ENCODE assay signal across 9 mouse cellular contexts in the genomic region with DNA sequence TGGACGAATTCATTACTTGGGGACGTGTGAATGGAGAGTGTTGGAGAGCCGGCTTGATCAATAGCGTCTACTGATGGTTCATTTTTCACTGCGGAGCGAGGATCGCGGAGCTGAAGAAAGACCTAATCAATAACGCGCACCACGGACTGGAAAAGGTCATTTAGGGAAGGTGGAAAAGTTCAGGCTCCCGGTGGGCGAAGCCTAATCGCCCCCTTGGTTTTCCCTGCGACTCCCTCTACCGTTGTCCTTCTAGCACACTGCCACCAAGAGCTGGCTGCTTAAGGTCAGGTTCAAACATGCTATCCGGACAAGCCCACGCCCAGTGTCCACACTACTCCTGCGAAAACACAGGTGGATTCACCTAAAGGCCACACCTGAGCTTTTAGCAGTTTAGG. TPM values are rescaled to one million over a fixed set of nuclear protein-coding genes. Genes with fewer than 3 reads are reported as not detected.
A peak's percentile ranks its signal among the peaks of the same experiment; 100 is the strongest.
DNase-seq lines count a peak whose midpoint lies in the region; ATAC-seq and TF ChIP-seq lines count a peak whose summit lies in the region.
"Had no signal": no experiment of that assay in that cellular context is flagged by ENCODE, and none has a peak within 500 bp of the region (broad histone marks: within the 10 kb centered on the region; RNA-seq: fewer than 3 reads in every experiment).

No protein-coding gene starts in this region.

- H3K36me3 ChIP-seq in megakaryocyte, embryonic 14.5 days (replicated peaks; ENCODE audit: low read length), result no peaks in the 10 kb centered on the region
- H3K36me3 ChIP-seq in limb, embryonic 15.5 days, result no peaks in the 10 kb centered on the region
- H3K36me3 ChIP-seq in stomach, postnatal 0 days (ENCODE audit: control insufficient read depth, insufficient read depth, low read length), result no peaks in the 10 kb centered on the region

- H3K27ac ChIP-seq in limb, embryonic 15.5 days, result no peak overlapping the region
- no peak overlapping the region for H3K27ac ChIP-seq in stomach, postnatal 0 days (replicated peaks)

- peaks cover 80% of the 10 kb centered on the region for H3K27me3 ChIP-seq in megakaryocyte, embryonic 14.5 days (replicated peaks)
- peaks cover 70% of the 10 kb centered on the region for H3K27me3 ChIP-seq in limb, embryonic 15.5 days
- peaks cover 26% of the 10 kb centered on the region; the same call in 1 of the 2 replicates for H3K27me3 ChIP-seq in stomach, postnatal 0 days (ENCODE audit: control insufficient read depth, insufficient read depth, low read length)

- peaks cover 21% of the 10 kb centered on the region for H3K4me1 ChIP-seq in megakaryocyte, embryonic 14.5 days
- H3K4me1 ChIP-seq in limb, embryonic 15.5 days, result peaks cover 9% of the 10 kb centered on the region
- H3K4me1 ChIP-seq in stomach, postnatal 0 days (replicated peaks; ENCODE audit: control insufficient read depth, insufficient read depth), result no peaks in the 10 kb centered on the region

- TF ChIP-seq EP300 in stomach, postnatal 0 days (optimal IDR thresholded peaks at IDR 0.05), result no peak

- H3K4me3 ChIP-seq in megakaryocyte, embryonic 14.5 days (replicated peaks), result peak overlapping the region; percentile 83
- H3K4me3 ChIP-seq in limb, embryonic 15.5 days, result peak overlapping the region; percentile 11; the same call in 1 of the 2 replicates
- peak overlapping the region; percentile 15; the same call in 1 of the 2 replicates for H3K4me3 ChIP-seq in stomach, postnatal 0 days (ENCODE audit: low read depth, low read length)

- H3K9me3 ChIP-seq in megakaryocyte, embryonic 14.5 days, result no peaks in the 10 kb centered on the region
- no peaks in the 10 kb centered on the region for H3K9me3 ChIP-seq in limb, embryonic 15.5 days
- no peaks in the 10 kb centered on the region for H3K9me3 ChIP-seq in stomach, postnatal 0 days (ENCODE audit: control insufficient read depth, low read length)

- 1% methylated on average over 19 of the region's 19 CpGs for WGBS in limb, embryonic 15.5 days
- WGBS in stomach, postnatal 0 days, result under 1% methylated on average over 19 of the region's 19 CpGs

- DNase-seq in cerebellum, adult 11 months, result peak; percentile 27
- DNase-seq in cerebellum, adult 11-12 months, result no peak
- DNase-seq in stomach, postnatal 0 days (ENCODE audit: low spot score), result no peak
- no peak for DNase-seq in adrenal gland, adult 2 months
- DNase-seq: adrenal gland, postnatal 25 days had no signal

- H3K9ac ChIP-seq in limb, embryonic 15.5 days, result no peak overlapping the region
- no peak overlapping the region for H3K9ac ChIP-seq in stomach, postnatal 0 days (ENCODE audit: low read length)

- no peak for TF ChIP-seq CTCF in stomach, postnatal 0 days (IDR thresholded peaks at IDR 0.05; ENCODE audit: low read depth)

- peak overlapping the region; percentile 12 for H3K4me2 ChIP-seq in limb, embryonic 15.5 days
- H3K4me2 ChIP-seq in stomach, postnatal 0 days (replicated peaks; ENCODE audit: low read depth), result peak overlapping the region; percentile 31

- ATAC-seq in megakaryocyte, adult 5-6 weeks (ENCODE audit: poor library complexity, severe bottlenecking), result no peak
- no peak for ATAC-seq in limb, embryonic 15.5 days (ENCODE audit: insufficient number of reproducible peaks, low FRiP score, low TSS enrichment, low read depth)
- ATAC-seq in stomach, postnatal 0 days (ENCODE audit: low FRiP score, low TSS enrichment), result no peak
- ATAC-seq in megakaryocyte-erythroid progenitor cell, adult 5-6 weeks (replicated peaks; ENCODE audit: low FRiP score, low TSS enrichment, poor library complexity, severe bottlenecking), result no peak

RNA-seq across cellular contexts. Expression of a gene that starts 47.0 kb away (rescaled TPM):
- 0.47 TPM in 1 of 2 replicates, not detected in the other for polyA plus RNA-seq in megakaryocyte, embryonic 14.5 days (2012; ENCODE audit: insufficient read depth, low replicate concordance)
- not detected in 2 replicates for total RNA-seq in megakaryocyte, adult 5-6 weeks (2015)
- total RNA-seq in megakaryocyte, adult 5-6 weeks (2017), result not detected in 2 replicates
- polyA plus RNA-seq in limb, embryonic 15.5 days (2015; fragmentation: Nextera tagmentation; extraction: Ambion mirVana), result not detected in 2 replicates
- not detected in 2 replicates for polyA plus RNA-seq in stomach, postnatal 0 days (2015; fragmentation: Nextera tagmentation; extraction: Ambion mirVana)
- under 1 TPM; 0.07 to 0.17 TPM for total RNA-seq in adrenal gland, adult 2 months (2021)
- polyA plus RNA-seq in adrenal gland, adult 2 months (2012; rRNA removed), result 0.12 and 0.19 TPM in 2 replicates
- not detected in 2 replicates for total RNA-seq in megakaryocyte-erythroid progenitor cell, adult 5-6 weeks (2014; fragmentation: Nextera tagmentation)
- total RNA-seq in megakaryocyte-erythroid progenitor cell, adult 5-6 weeks (2017), result not detected in 2 replicates

RNA-seq across cellular contexts. Expression of a gene that starts 47.4 kb away (rescaled TPM):
- polyA plus RNA-seq in megakaryocyte, embryonic 14.5 days (2012; ENCODE audit: insufficient read depth, low replicate concordance), result 25.6 and 34.0 TPM in 2 replicates
- 25.2 and 26.9 TPM in 2 replicates for total RNA-seq in megakaryocyte, adult 5-6 weeks (2015)
- 30.7 and 33.2 TPM in 2 replicates for total RNA-seq in megakaryocyte, adult 5-6 weeks (2017)
- 42.7 and 48.1 TPM in 2 replicates for polyA plus RNA-seq in limb, embryonic 15.5 days (2015; fragmentation: Nextera tagmentation; extraction: Ambion mirVana)
- polyA plus RNA-seq in stomach, postnatal 0 days (2015; fragmentation: Nextera tagmentation; extraction: Ambion mirVana), result 62.3 and 67.7 TPM in 2 replicates
- 100 to 1,000 TPM; 113 to 210 TPM for total RNA-seq in adrenal gland, adult 2 months (2021)
- polyA plus RNA-seq in adrenal gland, adult 2 months (2012; rRNA removed), result 417 and 423 TPM in 2 replicates
- 11.1 and 17.1 TPM in 2 replicates for total RNA-seq in megakaryocyte-erythroid progenitor cell, adult 5-6 weeks (2014; fragmentation: Nextera tagmentation)
- total RNA-seq in megakaryocyte-erythroid progenitor cell, adult 5-6 weeks (2017), result 24.4 and 38.2 TPM in 2 replicates

Comparison
In these comparisons a context has a peak if more than half of its experiments do, and no peak if none do; other contexts are left out.
1. H3K4me3 ChIP-seq: peak in every context shown above with its lines; median percentile 83 in megakaryocyte, embryonic 14.5 days; 15 in stomach, postnatal 0 days; 11 in limb, embryonic 15.5 days.